Mouse (Mus musculus) kidney, adult 8-10 months (tissue): Measurements from ENCODE around the gene Ess2.
"Not testable (repeated sequence)": the region's sequence is repeated elsewhere in the genome, so short reads cannot be mapped to it uniquely, and the experiment has no call there.

ENCODE experiments used
- DNase-seq, 2 experiments: peaks; one replicate each; pipeline ENCODE4 v3.0.0; 2022

Gene Ess2

DNA sequence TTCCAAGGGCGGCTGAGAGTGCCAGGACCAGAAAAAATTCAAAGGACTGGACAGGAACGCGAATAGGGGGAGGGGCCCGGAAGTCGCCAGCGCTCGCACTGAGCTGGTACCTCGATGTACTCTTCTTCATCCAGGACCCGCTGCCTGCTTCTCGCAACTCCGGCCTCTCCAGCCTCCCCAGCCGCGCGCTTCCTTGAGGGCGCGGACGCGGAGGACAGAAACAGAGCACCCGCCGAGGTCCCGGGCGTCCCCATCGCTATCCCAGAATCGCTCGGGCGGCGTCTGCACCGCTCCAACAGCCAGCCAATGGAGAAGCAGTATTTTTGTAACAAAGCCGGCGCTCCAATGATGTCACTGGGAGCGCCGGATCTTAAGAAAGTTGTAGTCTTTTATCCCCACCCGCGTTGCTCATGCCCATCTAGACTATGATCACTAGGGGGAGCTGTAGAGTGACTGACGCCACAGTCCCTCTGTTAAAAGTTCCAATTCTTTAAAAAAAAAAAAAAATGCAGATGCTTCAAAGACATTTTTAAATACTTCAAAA is at the start of gene Ess2:
Gene Ess2 (minus strand): TSS at position 297 of the 544 bp plus-strand sequence.
- peak; percentile 93 to 94 for DNase-seq

DNA sequence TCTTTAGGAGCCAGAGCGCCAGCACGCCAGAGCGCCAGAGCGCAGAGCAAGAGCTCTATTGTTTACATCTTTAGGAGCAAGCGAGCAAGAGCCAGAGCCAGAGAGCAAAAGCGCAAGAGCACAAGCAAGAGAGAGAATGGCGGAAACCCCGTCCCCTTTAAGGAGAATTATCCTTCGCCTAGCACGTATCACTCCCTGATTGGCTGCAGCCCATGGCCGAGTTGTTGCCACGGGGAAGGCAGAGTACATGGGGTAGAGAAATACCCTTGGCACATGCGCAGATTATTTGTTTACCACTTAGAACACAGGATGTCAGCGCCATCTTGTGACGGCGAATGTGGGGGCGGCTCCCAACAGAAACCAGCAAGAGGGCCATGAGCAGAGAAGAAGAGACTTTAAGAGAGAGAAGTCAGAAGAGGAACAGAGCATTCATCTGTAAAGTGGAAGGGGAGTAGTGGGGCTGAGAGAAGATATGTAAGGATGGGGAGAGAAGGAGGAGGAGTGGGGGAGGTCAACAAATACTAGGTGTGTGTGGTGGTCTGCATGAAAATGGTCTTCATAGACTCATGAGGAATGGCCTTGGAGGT is 45.0 kb upstream of the Ess2 start:
- DNase-seq = not testable (repeated sequence)

DNA sequence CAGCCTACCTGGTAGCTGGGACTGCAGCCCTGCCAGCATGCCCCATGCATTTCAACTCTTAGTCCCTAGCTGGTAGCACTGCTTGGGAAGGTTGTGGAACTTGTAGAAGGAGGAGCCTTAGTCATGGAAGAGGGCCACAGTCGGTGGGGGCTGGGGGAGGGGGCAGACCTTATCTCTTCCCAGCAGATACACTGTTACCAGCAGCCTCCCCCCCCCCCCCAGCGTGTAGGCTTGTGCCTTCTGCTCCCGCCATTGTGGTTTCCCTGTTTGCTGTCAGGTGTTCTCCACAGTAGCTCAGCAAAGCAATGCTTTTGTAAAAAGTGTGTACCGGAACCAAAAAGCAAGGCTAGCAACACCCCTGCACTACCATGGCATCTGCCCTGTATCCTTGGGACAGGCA is 40.5 kb upstream of the Ess2 start:
- no peak for DNase-seq

DNA sequence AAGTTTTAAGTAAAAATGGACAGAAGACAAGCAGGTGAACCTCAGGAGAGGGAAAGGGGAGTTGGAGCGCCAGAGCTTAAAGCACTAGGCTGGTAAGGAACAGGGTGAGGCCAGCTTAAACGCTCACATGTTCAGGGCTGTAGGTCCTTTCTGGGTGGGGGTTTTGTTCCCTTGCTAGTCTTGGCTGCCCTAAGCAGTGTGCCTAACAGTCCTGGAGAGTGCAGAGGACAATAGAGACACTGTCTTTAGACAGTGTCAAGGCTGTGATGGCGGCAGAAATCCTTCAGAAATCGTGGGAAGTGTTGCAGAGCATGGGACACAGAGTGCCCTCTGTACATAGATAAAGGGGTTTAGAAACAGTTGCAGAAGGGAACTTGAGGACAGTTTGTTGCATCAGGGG is 38.9 kb upstream of the Ess2 start:
- no peak for DNase-seq

DNA sequence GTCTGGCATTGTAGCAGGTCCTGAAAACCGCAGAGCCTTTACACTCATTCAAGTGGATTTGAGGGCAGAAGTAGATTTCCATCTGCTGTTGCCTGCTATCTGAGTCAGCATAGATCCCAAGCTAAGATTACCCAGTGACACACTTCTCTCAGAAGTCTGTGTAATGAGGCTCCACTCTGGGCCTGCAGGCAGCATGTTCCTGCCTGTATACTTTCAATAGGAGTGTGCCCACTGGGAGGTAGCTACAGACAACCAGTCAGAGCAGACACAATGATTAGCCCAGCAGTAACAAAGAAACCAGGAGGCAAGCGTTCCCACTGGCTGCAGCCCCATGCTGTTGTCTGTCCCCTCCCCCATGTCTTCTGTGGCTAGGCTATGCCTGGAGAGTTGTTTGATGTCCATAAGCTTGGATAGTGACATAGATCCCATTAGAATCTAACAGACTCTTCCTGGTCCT is 38.3 kb upstream of the Ess2 start:
- DNase-seq = no peak

DNA sequence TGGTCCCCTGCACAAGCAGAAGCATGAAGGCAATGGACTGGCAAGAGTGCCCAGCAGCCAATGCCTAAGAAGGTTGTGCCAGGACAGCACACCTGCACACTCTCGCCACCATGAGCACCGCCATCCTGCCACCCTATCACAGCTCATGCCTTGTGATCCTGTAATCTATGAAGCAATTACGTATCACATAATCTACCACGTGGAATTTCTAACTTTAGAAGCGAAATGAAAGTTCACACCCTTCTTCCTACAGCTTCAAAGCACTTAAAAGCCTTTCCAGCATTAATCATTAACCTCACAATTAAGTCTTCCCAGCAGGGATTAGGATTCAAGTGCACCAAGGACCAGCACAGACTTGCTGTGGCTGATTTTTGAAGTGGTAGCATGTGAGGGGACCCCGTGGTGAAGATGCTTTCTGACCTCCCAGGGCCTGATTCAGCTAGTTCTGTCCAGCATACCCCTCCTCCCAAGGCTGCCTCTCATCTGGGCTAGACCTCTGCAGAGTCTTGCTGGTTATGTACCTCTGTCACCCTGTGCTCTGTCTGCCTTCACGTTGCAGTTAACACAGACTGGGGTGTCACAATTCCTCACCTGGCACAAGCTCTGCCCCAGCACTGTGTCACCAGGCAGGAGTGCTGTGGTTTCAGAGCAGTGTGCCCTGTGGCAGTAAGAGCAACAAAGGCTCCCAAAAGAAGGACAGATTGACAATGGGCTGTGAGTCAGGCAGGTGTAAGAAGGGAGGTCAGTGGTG is 34.1 kb upstream of the Ess2 start:
- peak; percentile 28 to 56 for DNase-seq

DNA sequence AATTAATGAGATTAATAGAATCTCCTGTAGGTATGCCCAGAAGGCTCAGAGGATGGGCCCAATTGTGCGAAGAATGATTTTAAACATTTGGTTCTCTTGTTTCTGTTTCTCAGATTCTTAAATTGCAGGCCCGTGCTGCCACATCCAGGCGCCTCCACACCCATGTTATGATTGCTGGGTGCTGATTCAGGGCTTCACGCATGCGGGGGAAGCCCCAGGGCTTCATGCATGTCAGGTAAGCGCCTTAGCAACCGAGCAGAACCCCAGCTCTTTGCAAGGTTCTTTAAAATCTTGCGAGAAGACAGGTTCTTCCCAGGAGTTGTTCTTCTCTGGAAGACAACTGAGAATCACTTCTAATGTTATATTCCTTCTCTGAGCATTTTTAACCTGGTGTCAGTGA is 32.3 kb upstream of the Ess2 start:
- no peak for DNase-seq

DNA sequence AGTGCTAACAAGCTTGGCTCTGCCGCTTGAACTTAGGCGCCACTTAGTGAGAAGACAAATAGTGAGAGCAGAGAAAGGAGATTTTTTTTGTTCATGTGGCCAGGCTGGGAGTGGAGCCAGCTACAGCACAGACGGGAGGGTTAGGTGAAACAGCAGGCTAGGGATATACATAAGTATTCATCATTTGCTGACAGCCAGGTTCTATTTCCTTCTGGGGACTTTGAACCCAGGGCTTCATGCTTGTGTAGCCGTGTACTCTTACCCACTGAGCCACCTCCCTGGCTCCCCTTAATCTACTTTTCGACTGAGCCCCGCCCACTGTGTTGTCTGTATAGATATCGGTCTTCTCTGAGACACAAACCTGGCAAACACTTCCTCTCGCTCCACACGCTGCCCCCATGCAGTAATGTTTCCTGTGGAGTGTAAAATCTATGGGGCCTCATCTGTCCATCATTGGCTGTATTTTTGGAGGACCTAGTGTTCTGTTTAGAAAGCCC is 28.2 kb upstream of the Ess2 start:
- DNase-seq = no peak

DNA sequence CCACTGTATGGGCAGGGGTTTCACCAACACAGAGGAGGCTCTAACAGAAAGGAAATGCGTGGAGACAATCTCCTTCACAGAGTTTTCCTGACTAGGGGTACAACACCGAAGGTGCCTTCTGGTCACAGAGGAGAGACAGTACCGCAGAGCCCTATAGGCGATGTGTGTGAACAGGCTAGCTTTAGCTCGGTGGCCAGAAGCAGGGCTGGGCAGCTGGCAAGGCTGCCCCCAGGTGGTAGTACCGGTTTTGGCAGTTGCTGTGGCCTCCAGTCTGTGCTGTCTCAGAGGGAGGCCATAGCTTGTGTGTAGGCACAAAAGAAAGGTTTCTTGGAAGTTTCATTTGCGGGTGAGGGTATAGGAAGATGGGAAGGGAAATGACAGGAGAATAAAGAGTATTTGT is 27.7 kb upstream of the Ess2 start:
- DNase-seq = peak; percentile 60 to 80

DNA sequence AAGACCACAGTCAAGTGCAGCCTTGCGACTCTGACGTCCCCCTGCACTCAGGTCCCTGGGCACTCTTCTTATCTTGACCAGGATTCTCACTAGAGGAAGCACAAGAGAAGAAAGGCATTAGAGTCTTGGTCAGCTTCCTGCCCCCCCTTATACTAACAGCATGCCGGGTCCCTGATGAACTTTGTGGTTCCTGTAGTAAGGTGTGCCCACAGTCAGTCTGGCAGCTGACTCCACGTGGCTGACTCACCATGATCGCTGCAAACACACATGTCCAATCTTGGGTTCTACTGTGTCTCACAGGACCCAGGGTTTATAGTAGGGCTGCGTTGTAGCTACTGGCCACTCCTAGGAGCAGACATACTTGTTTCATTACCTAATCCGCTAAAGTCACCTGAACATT is 27.0 kb upstream of the Ess2 start:
- DNase-seq = no peak

DNA sequence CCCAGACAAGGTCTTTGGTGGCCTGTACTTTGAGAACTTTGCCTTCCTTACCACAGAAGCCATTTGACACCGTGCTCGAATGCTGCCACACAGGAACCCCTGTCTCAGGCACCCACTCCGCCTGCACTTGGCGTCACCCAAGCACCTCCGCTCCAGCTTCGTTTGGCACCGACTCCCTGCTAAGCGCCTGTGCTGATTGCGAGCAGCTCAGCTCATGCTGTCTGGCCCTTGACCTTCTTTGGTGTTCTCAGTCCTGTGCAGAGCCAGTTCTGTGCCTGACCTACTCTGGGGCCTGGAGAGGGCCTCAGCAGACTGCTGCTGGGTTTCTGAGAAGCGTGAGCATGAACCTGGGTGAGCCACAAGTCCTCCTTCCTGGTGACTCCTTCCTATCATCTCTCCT is 25.6 kb upstream of the Ess2 start:
- no peak for DNase-seq

DNA sequence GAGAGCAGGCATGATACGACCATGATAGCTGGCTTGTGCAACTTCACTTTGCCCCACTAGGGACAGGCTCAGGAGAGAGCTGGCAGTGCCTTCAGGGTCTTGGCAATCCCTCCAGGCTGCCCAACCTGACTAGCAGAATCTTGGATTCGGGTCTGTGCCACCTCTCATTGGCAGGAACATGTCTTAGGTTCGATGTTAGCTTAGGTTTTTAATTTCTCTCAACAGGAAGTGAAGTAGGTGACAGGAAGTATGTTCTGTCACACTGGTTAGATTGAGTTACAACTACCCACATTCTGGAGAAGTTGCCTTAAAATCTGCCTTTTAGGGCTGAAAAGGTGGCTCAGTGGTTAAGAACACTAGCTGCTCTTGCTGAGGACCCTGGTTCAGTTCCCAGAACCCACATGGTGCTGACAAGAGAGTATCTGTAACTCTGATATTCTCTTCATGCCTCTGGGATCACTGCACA is 23.3 kb upstream of the Ess2 start:
- no peak for DNase-seq

DNA sequence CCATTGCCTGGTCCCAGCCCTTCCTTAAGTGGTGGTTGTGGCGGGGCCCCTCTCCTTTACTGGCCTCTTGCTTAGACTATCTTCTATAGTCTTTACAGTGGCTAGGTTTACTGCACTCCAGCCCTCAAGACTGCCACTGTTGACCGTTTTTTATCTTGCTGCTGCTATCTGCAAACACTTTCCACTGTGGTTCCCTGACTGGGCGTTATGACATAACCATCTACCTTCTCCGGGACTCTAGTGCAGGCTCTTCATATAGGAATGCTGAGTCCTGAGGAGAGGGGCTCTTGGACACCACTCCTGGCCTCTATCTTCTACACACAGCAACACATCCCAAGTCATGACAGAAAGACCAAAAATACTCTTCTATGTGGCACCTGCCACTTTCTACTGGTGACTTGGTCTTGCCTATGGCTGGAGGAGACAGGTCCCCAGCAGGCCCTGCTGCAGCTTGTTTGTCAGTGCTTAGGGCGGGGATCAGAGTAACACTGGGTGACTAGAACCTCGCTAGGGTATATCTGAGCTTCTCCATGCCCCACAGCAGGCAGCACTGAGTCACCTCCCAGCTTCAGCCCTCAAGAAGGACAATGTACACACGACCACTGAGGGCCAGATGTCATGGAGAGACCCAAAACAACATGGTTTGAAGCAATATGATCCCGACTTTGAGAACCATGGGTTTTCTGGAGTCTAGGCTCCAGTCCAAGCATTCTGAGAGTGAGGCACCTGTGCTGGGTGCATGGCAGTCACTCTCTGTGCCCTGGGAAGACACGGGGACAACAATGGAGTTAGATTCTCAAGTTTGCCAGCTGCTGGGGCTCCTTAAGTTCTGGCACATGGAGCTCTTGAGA is 22.7 kb upstream of the Ess2 start:
- no peak for DNase-seq

DNA sequence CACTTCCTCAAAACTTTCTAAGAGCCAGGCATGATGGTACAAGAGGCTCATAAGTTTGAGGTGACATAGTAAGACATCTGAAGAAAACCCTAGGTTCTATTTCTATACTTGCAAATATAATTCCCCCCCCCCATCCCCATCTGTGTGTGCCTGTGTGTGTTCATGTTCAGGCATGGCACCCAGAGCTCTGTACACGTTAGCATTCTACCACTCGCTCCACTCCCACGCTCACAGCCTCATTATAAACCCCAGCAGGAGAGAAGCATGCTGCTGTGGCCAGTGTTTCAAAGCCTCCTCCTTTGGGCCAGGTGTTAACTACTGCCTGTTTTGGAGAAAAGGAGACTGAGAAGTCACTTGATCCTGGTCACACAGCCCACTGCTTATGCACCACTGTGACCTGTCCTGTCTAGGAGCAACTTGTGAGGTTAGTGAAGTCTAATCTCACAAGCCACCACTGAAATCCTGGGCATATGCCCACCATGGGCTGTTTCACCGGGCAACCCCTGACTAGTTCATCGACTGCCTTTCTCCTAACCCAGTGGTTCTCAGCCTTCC is 20.8 kb upstream of the Ess2 start:
- no peak for DNase-seq

DNA sequence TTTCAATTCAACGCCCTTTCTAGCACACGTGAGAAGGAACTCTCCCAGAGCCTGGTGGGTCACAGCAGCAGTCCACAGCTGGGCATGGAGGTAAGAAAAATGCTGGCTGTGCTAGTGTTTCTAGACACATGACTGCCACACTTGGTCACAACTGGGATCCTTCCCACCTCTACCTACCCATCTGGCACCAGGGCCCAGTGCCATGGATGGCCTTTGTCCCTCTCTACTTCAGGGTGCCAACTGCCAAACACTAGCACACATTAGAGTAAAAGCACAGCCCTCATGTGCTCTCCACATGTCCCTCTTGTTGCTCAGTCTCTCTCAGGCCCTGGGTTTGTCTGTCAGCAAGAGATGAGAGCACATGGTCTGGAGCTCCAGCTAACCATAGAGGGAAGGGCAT is 18.5 kb upstream of the Ess2 start:
- no peak for DNase-seq

DNA sequence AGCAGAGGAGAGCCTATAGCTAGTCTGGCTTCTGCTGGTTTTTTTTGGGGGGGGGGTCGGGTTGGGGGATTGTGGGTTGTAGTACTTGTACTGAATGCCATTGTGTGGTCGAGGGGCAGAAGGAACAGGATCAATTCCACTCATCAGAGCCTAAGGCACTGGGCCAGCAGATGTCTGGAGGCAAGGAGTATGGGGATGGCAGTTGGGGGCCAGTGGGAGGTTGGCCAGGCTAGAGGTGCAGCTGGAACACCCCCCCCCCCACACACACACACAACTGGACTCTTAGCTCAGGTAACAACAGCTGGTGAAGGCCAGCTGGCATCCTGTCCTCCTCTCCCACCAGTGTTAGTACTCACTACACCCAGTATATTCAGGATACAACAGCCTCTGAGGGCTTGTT is 18.1 kb upstream of the Ess2 start:
- DNase-seq = no peak

DNA sequence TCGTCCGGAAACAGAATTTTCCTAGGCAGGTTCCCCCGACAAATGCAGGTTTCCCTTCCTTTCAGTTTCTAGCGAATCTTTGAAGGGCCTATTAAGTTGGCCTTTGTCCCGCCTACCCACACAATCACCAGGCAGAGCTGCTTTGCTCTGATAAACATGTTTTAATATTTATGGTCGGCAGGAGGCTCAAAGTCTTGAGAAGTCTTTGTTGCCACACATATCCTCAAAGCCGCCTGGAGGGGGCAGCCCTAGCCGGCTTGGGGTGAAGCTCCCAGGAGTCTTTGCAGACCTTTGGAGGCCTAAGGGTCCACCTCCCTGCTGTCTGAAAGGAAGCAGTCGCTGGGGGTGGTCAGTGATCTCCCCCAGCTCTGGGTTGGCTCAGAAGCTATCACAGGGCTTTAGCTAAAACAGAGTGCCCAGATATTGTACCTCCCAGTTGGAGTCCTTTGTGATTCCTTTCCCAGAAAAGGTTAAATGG is 17.5 kb upstream of the Ess2 start:
- DNase-seq = peak; percentile 79 to 81

DNA sequence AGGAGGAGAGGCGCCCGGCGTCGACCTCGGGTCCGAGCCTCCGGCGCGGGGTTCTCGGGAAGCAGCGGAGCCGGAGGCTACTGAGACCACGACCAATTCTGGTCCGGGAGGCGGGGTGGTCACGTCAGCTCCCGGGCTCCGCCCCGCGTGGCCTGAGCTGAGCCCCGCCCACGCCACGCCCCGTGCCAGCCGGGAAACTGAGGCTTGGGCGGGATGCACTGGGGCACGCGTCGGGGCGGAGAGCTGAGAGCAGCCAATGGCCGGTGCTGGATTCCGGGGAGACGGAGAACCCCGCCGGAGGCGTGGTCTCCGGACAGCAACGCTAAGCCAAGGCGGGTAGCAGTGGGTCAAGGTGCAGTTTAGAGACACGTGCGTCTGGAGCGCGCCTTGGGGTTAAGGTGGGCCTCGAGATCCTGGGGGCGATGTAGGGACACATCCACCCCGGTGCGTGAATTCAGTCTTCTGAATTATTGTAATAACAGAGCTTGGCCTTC is 17.0 kb upstream of the Ess2 start, which contains the start of gene Slc25a1:
Gene Slc25a1 (minus strand): TSS at position 133 of the 494 bp plus-strand sequence.
- DNase-seq = peak; percentile 73 to 79

DNA sequence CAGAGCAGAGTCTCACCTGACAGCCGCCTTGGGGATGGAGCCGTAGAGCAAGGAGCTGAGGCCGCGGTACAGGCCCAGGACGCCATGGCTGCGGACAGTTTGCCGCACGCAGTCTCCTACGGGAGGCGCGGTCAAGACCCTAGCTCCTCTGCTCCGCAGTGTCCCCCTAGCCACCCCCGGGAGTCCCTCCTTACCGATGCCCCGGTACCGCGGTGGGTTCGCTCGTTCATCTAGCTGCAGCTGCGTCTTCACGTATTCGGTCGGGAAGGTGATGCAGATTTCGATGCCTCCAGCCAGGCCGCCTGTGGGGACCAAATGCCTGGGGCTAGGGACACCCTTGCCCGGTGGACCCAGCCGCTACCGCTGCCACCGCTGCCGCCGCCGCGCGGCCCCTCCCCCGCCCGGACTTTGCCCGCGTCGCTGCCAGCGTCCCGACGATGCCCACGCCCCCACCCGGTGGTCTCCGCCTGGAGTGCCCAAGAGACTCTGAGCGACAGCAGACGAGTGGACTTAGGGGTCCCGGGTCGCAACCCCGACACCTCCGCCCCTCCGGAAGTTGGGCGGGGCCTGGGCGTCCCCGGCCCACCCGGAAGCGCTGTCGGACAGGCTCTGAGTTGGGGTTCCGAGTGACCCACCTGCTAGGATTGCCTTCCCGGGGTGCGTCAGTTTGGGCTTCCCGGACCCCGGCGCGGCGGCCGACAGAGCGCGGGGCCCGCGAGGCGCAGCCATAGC is 16.4 kb upstream of the Ess2 start:
- peak; percentile 36 to 47 for DNase-seq

DNA sequence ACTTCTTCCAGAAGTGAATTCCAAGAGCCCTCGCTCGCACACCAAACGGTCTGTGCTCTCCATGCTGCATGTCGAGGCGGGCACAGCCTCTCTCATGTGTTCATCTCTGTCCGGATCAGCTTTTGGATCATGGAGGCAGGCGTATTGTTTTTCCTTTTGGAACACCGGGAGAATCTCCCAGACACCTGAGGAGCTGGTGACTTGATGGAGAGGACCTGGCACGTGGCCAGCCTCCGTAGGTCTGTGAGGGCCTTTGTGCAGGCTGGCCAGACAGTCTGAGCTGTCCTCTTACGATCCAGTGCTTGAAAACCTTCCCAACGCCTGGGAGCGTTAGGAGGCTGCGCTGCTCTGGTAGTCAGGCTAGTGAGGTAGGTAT is 11.0 kb upstream of the Ess2 start:
- peak in 1 of 2 experiments; percentile 40 for DNase-seq

DNA sequence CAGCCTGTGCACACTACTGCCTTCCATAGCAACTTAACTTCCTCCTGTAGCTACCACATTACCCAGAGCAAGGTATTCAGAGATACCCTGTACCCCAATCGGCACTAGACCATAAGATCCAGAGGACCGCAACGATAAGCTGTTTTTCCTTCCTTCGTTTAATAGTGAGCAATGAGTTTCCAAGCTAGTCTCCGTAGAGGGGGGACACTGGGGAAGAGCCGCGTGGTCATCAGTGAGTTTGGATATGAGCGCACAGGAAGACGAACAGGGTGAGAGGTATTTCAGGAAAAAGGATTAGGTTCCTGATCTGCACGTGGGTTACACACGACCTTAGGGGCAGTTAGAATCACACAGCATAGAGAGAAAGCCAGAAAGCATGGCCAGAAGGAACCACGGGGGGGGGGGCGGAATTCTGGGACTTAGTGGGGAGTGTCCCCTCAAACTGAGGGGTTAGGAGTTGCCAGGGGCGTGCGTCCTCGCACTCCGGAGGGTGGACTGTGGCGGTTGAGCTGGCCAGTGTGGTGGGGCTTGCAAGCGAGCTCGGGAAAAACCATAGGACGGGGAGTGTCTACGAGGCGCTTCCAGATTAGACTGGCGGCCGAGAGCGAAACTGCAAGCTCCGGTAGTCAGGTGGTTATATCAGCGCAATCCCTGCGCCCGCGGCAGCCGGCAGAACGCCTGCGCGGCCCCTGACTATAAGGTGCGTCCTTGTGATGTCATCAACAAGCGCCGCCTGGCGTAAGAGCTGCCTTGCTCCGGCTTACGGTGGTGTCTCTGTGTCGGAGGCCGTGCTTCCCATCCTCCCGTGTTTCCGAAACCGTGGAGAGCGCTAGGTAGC is 10.4 kb upstream of the Ess2 start:
- peak; percentile 95 for DNase-seq
